Mouse (Mus musculus) right cerebral cortex, adult 18-20 months (tissue): Measurements from ENCODE around the gene Olfr690.
A peak's percentile ranks its signal among the peaks of the same experiment; 100 is the strongest.
"Not testable (repeated sequence)": the region's sequence is repeated elsewhere in the genome, so short reads cannot be mapped to it uniquely, and the experiment has no call there.

ENCODE experiments used
- DNase-seq: peaks from one replicate; pipeline ENCODE4 v3.0.0; 2022; ENCODE audit warnings: mixed read lengths

Olfr690 gene

DNA sequence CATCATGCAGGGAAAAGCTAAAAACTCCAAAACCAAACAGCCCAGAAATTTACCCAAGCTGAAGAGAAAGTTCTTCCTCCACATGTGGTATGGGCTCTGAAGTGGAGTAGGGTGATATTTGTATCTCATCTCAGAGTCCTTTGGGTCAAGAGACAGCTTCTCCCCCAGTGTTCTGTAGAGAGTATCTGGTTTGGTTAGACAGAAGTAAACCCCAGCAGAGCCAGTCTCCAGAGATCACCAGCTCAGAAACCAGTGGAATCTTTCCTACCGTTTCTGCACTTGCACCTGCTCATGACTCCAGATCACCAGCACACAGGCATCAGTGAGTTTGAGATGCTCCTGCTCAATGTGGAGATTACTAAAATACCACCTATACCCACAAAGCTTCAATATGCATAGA is at the start of gene Olfr690:
TSS of gene Olfr690 (minus strand) at position 101 of the 400 bp plus-strand sequence.
- DNase-seq = no peak

DNA sequence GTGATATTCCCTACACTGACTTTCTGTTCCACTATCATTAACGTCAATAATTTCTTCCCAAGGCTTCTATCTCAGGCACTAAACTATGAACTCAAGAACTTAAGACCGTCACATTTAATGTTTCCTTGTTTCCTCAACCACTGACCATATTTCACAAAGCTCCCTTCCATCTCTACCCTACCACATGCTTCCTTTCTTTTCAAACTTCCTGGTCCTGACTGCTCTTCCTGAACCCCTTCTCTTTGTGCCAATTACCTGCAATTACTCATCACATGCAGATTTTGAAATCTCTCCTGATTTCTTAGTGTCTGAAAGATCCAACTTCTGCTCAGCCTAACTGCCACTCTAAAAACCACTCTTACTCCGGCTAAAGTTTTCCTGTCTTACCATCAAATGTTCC is 46.4 kb upstream of the Olfr690 start:
- no peak for DNase-seq

DNA sequence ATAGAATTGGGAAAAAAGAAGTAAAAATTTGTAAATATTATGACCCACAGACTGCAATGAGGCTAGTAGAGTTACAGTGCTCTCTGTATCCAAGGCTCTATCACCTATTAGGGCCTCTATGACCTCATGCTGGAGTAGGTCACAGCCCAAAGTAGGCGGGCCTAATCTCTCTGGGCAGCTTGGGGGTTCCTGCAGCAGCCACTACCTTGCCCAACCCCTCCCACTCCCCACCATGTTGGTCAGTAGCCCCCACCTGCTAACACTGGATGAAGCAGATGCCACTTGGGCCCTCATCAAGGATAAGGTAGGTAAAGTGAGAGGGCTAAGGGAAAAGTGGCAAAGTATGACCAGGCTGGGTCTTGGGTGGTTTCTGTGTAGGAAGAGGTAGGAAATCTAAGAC is 41.0 kb upstream of the Olfr690 start, which contains the start of gene Gm5901:
TSS of gene Gm5901 (plus strand) at position 173 of the 400 bp plus-strand sequence.
- no peak for DNase-seq

DNA sequence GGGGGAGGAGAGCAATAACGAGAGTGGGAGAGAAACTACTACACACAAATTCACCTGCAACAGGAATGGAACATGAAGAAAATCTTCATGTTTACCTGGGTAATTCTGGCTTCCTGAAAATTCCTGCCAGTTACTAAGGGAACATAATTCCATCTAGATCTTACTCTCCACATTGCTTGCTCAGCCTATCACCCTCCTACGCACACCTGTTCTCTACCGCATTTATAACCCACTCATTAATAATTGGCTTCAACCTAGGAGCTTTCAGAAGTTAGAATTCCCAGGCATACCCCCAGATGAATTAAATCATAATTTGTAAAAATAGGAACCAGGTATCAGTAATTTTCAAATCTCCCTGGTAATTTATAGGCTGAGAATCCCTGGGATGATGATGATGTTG is 40.1 kb upstream of the Olfr690 start:
- peak; percentile 17 for DNase-seq

DNA sequence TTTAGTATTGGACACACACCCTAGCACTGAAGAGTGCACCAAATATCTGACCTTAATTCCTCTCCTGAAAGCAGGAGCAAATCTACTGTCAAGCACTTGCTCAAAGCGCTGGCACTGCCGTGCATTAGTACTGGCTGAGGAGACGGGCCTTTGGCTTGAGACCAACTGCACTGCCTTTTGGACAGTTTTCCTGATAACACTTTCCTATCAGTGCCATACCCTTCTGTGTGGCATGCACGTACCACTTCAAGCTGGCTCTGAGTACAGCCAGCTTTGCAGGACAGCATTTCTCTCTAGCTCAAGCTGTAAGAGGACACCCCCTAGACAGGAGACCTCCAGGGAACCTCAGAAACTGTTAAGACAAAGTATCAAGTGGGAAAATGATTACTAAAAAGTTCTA is 39.6 kb upstream of the Olfr690 start:
- DNase-seq = no peak

DNA sequence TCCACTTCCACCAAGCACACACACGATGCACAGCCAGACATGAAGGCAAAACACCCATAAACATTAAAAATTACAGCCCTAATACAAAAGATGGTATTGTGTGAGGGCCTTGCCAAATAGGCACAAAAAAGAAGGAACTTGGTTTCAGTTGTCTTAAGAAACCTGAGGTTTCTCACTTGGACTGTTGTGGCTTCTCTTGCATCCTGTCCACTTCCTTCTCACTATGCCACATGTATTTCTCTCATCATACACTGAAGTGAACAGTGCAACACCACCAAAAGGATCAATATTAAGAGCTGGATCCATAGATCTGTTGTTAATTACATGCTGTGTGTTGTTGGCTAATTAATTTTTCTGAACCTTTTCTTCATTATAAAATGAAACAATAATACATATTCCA is 39.0 kb upstream of the Olfr690 start:
- no peak for DNase-seq

DNA sequence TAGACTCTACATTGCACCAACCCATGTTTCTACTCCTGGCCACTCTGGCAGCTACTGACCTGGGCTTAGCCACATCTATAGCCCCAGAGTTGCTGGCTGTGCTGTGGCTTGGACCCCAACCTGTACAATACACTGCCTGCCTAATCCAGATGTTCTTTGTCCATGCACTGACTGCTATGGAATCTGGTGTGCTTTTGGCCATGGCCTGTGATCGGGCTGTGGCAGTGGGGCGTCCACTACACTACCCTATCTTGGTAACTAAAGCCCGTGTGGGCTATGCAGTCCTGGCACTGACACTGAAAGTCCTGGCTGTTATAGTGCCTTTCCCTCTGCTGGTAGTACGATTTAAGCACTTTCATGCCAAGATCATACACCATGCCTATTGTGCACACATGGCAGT is 34.6 kb upstream of the Olfr690 start:
- no peak for DNase-seq

DNA sequence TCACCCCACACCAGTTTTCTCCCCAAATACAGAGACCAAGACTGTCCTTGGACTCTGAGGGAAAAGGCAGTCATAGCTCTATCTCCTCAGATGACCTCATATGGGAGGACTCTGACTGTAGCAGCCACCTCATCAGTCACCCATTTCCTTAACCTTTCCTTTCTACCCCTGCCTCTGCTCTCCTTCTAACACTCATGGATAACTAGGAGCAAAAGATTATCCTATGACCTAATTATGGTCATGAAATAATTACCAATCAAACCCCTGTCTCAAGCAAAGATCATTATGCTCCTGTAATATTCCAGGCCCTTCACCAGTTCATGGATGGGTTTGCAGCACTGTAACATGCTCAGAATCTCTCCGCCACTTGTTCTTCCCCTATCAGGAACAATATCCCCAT is 34.0 kb upstream of the Olfr690 start, which contains the start of gene Olfr692:
TSS of gene Olfr692 (plus strand) at position 301 of the 400 bp plus-strand sequence.
- DNase-seq = no peak

DNA sequence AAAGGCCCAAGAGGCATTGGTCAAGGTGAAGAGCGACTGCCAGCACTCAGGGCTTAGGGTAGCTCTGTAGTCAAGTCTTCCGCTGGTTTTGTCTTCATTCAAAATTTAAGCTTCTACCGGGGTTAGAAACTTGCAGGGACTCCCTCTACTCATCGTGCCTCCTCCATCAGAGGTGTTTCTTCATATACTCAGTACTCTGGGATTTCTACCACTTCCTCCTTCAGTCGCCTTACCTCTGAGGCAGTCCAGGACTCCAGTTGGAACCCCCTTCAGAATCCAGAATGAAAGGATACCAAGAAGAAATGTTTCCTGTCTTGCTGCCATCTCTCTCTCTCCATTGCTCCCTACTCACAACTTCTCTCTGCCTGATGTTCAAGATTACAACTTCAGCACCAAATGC is 33.4 kb upstream of the Olfr690 start:
- DNase-seq = no peak

DNA sequence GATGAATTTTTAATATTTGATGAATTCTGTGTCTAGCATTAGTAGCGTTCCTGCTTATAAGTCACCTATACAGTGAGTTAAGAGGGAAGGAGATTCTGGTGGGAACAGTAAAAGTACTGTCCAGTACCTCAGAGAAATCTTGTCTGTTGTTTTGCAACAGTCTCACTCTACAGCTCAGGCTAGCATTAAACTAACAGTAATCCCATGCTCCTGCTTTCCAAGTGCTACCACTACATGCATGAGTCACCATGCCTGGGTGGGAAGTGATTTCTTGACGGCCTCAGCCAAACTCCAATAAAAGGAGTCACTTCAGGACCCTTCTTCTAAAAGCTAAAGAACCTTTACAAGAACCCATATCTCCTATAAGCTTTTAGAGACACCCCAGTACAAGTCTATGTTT is 27.8 kb upstream of the Olfr690 start:
- DNase-seq = no peak

DNA sequence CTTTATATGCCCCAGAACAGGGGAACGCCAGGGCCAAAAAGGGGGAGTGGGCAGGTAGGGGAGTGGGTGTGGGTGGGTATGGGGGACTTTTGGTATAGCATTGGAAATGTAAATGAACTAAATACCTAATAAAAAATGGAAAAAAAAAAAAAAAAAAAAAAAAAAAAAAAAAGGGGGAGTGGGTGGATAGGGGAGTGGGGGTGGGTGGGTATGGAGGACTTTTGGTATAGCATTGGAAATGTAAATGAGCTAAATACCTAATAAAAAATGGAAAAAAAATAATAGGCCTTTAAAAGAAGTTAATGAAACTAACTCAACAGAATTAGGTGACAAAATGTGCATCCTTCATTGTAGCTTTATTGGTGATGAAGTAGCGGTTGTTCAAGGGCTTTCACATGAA is 22.6 kb upstream of the Olfr690 start:
- not testable (repeated sequence) for DNase-seq

DNA sequence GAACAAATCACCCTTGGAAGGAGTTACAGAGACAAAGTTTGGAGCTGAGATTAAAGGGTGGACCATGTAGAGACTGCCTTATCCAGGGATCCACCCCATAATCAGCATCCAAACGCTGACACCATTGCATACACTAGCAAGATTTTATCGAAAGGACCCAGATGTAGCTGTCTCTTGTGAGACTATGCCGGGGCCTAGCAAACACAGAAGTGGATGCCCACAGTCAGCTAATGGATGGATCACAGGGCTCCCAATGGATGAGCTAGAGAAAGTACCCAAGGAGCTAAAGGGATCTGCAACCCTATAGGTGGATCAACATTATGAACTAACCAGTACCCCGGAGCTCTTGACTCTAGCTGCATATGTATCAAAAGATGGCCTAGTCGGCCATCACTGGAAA is 22.2 kb upstream of the Olfr690 start:
- DNase-seq = not testable (repeated sequence)

DNA sequence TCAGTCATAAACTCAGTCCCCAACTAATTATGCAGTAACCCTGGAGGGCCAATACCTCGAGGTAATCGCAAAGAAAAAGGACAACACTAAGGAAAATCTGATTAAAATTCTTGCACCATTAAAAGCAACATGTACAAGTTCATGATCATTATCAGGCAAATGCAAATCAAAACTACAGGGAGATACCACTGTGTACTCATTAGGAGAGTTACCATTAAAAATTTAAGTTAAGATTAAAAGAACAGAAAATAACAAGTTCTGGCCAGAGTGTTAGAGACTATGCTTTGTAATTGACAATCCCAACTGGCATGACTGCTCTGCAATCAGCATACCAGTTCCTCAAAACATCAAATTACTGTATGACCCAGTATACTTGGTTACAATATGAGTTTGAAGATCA is 8.8 kb upstream of the Olfr690 start:
- no peak for DNase-seq

DNA sequence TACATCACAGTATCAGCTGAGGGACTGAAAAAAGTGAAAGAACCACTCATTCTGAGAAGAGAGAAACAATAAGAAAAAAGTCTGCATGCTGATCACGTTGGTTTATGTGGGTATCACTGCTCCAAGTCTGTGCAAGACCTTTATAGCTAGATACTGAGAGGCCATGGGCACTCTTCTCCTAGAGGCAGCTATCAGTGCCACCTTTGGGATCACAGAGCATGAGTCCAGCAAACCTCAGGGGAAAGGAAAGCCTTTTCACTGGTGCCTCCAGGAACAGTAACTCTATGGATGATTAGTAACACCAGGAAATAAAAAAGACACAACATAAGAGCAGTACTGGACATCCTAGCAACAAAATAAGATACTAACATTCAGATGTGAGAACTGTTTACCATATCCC is 8.3 kb upstream of the Olfr690 start, which contains the start of gene Olfr691:
TSS of gene Olfr691 (minus strand) at position 101 of the 400 bp plus-strand sequence.
- DNase-seq = no peak

DNA sequence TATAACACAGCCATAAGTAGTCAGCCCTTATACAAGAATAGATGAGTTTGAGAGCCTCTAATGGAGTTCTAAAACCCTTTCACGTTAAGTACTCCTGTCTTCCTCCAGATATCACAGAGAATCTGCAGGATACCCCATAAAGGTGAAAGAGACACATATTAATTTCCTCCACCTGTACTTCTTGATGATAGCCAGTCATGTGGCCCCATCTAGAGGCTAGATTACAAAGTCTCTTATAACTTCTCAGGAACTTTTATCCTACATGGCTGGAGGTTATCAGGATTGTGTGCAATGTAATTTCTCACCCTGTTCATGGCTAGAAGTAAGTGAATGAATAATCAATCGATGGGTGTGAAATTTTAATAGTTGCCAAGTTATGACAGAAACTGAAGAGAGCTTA is 8.6 kb downstream of the Olfr690 start:
- no peak for DNase-seq

DNA sequence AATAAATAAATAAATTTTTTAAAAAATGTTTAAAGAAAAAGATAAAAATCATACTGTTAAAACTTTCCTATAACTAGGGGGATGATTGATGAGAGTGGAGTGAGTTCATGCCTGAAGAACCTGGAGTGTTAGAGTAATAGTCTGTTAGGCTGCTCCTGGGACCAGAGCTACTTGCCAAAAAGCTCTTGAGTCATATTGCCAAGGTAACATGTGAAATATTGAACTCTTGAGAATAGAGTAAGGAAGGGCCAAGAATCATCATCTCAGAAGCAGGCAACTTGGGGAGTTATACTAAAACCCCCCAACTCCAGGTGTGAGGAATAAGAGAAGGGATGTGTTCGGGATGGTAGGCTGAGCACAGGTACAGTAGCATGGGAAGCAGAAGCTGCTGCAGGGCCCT is 23.0 kb downstream of the Olfr690 start, which contains the start of gene Olfr689:
TSS of gene Olfr689 (plus strand) at position 301 of the 400 bp plus-strand sequence.
- DNase-seq = no peak

DNA sequence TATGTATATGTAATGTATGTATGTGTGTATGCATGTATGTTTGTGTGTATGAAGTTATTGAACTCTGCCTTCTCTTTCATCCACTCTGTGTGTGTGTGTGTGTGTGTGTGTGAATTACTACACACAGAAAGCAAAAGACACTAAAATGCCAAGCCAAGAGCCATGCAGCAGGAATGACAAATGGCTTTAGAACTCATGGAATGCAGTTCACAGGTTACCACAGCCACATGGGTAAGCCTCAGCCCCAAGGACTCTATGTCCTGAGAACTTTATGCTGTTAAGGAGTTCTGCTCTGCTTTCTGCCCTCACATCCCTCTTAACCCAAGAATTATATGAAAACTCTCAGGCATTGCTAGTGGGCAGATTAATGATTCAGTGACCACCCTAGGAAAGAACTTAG is 43.9 kb downstream of the Olfr690 start:
- no peak for DNase-seq

DNA sequence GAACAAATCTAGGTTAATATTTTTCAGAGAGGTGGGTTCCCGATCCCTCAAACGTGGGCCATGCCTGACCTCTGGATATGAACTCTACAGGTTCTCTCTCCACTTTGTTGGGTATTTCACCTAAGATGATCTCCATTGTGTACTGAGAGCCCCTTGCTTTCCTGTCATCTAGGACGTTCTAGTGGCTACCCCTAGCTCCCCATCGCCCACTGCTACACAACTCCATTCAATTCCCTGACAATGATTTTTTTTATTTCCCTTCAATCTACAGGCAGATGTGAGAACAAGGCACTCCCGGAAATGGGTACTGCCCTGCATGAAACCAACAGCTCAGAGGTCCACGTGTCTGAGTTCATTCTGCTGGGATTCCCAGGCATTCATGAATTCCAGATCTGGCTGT is 46.1 kb downstream of the Olfr690 start, which contains the start of gene Olfr688:
TSS of gene Olfr688 (plus strand) at position 301 of the 400 bp plus-strand sequence.
- no peak for DNase-seq
